Mouse (Mus musculus) CH12.LX (cell line): ENCODE data around the gene Rprd1b. TPM values are rescaled to one million over a fixed set of nuclear protein-coding genes. Genes with fewer than 3 reads are reported as not detected.

ENCODE experiments used
- DNase-seq: peaks from one replicate; pipeline ENCODE4 v3.0.0-alpha.2; 2013; ENCODE audit errors: extremely low read depth
- H3K27ac ChIP-seq: 2 replicates; pipeline ENCODE4 v1.5.1; 2012; ENCODE audit warnings: low read depth, mild to moderate bottlenecking, control low read depth, moderate library complexity; ENCODE audit not compliant: insufficient read depth
- H3K27me3 ChIP-seq: replicated peaks from 2 replicates; pipeline ENCODE3; 2012; ENCODE audit warnings: inconsistent platforms
- H3K36me3 ChIP-seq, 2 experiments: replicated peaks in 1 of 2; 2 replicates each; pipeline versions ENCODE3 to v1.6.1; 2012; ENCODE audit warnings: inconsistent platforms in 1 of 2, low read length in 1 of 2, mild to moderate bottlenecking in 1 of 2, mixed read lengths in 1 of 2, moderate library complexity in 1 of 2; ENCODE audit not compliant: control insufficient read depth in 1 of 2, insufficient read depth in 1 of 2
- H3K4me1 ChIP-seq, 2 experiments: 2 replicates each; pipeline ENCODE4 v1.6.1; 2012; ENCODE audit warnings: inconsistent platforms in 1 of 2, moderate library complexity in 1 of 2; ENCODE audit not compliant: insufficient read depth in 2 of 2, control insufficient read depth in 1 of 2
- H3K4me2 ChIP-seq: 2 replicates; pipeline ENCODE4 v1.6.1; 2012; ENCODE audit warnings: low read depth, mild to moderate bottlenecking, control low read depth; ENCODE audit not compliant: poor library complexity, insufficient read depth, severe bottlenecking
- H3K4me3 ChIP-seq, 3 experiments: fragments of 150-350 bp in 1 of 3; sonication (generic) in 1 of 3; replicated peaks in 1 of 3; 2 replicates each; pipeline versions ENCODE3 to v1.5.1; 2011 to 2012; ENCODE audit warnings: low read depth in 2 of 3, low read length in 2 of 3, mild to moderate bottlenecking in 2 of 3, moderate library complexity in 2 of 3, control low read depth in 1 of 3, improper control_type of control experiment in 1 of 3, inconsistent platforms in 1 of 3, mixed read lengths in 1 of 3; ENCODE audit not compliant: poor library complexity in 1 of 3
- H3K79me2 ChIP-seq: replicated peaks from 2 replicates; pipeline ENCODE4 v1.6.1; 2012; ENCODE audit warnings: mild to moderate bottlenecking, moderate library complexity; ENCODE audit not compliant: control insufficient read depth, poor library complexity, insufficient read depth, severe bottlenecking; ENCODE audit errors: extremely low read depth
- H3K9ac ChIP-seq: 2 replicates; pipeline ENCODE4 v1.6.1; 2012; ENCODE audit warnings: low read depth, mild to moderate bottlenecking, control low read depth, moderate library complexity; ENCODE audit not compliant: insufficient read depth
- H3K9me3 ChIP-seq: replicated peaks from 2 replicates; pipeline ENCODE3; 2012; ENCODE audit warnings: low read length, inconsistent platforms, mixed read lengths
- BHLHE40 ChIP-seq: IDR thresholded peaks from 2 replicates; pipeline ENCODE4 v1.6.1; 2011; ENCODE audit warnings: mild to moderate bottlenecking, low read depth, low read length, improper control_type of control experiment
- CHD2 ChIP-seq: IDR thresholded peaks from 2 replicates; pipeline ENCODE4 v1.6.1; 2011; ENCODE audit warnings: low read length, improper control_type of control experiment
- CTCF ChIP-seq, 2 experiments: IDR thresholded peaks in 1 of 2; conservative IDR thresholded peaks in 1 of 2; 2 replicates each; pipeline ENCODE4 v1.5.1; 2011 to 2012; ENCODE audit warnings: low read depth in 2 of 2, low read length in 2 of 2, improper control_type of control experiment in 1 of 2, inconsistent platforms in 1 of 2, mild to moderate bottlenecking in 1 of 2, moderate library complexity in 1 of 2
- E2F4 ChIP-seq: IDR thresholded peaks from 2 replicates; pipeline ENCODE4 v1.6.1; 2011; ENCODE audit warnings: low read depth, low read length, improper control_type of control experiment; ENCODE audit not compliant: insufficient replicate concordance
- ELF1 ChIP-seq: IDR thresholded peaks from 2 replicates; pipeline ENCODE4 v1.6.1; 2014; ENCODE audit warnings: low read depth, mild to moderate bottlenecking, inconsistent platforms, low read length, improper control_type of control experiment
- EP300 ChIP-seq: IDR thresholded peaks from 2 replicates; pipeline ENCODE4 v1.6.1; 2011; ENCODE audit warnings: low read length, improper control_type of control experiment
- ETS1 ChIP-seq: conservative IDR thresholded peaks from 2 replicates; pipeline ENCODE4 v1.6.1; 2012; ENCODE audit warnings: low read depth, mild to moderate bottlenecking, inconsistent platforms, low read length, improper control_type of control experiment, moderate library complexity
- GABPA ChIP-seq: IDR thresholded peaks from 2 replicates; pipeline ENCODE4 v1.6.1; 2012; ENCODE audit warnings: low read depth, low read length, improper control_type of control experiment, inconsistent platforms; ENCODE audit not compliant: insufficient replicate concordance
- HCFC1 ChIP-seq: IDR thresholded peaks from 2 replicates; pipeline ENCODE4 v1.6.1; 2012; ENCODE audit warnings: low read depth, mild to moderate bottlenecking, inconsistent platforms, low read length, improper control_type of control experiment
- IRF4 ChIP-seq: IDR thresholded peaks from 2 replicates; pipeline ENCODE4 v1.6.1; 2014; ENCODE audit warnings: low read depth, mild to moderate bottlenecking, inconsistent platforms, low read length, improper control_type of control experiment
- JUND ChIP-seq: conservative IDR thresholded peaks from 2 replicates; pipeline ENCODE4 v1.6.1; 2011; ENCODE audit warnings: low read depth, low read length, improper control_type of control experiment
- MAFK ChIP-seq: IDR thresholded peaks from 2 replicates; pipeline ENCODE4 v1.6.1; 2011; ENCODE audit warnings: low read length, improper control_type of control experiment; ENCODE audit not compliant: insufficient replicate concordance
- MAZ ChIP-seq: IDR thresholded peaks from 2 replicates; pipeline ENCODE4 v1.6.1; 2012; ENCODE audit warnings: low read depth, mild to moderate bottlenecking, inconsistent platforms, low read length, improper control_type of control experiment, moderate library complexity
- MEF2A ChIP-seq: IDR thresholded peaks from 2 replicates; pipeline ENCODE4 v1.6.1; 2014; ENCODE audit warnings: low read depth, mild to moderate bottlenecking, inconsistent platforms, low read length, improper control_type of control experiment, borderline replicate concordance
- MYC ChIP-seq: IDR thresholded peaks from 2 replicates; pipeline ENCODE4 v1.6.1; 2011; ENCODE audit warnings: low read depth, mild to moderate bottlenecking, improper control_type of control experiment, low read length
- NRF1 ChIP-seq: IDR thresholded peaks from 2 replicates; pipeline ENCODE4 v1.6.1; 2014; ENCODE audit warnings: low read depth, mild to moderate bottlenecking, inconsistent platforms, low read length, improper control_type of control experiment, moderate library complexity
- PAX5 ChIP-seq: IDR thresholded peaks from 2 replicates; pipeline ENCODE4 v1.6.1; 2012; ENCODE audit warnings: low read length, inconsistent platforms, mixed read lengths
- POLR2A ChIP-seq: IDR thresholded peaks from 2 replicates; pipeline ENCODE4 v1.6.1; 2011; ENCODE audit warnings: low read depth, mild to moderate bottlenecking, improper control_type of control experiment, low read length
- POLR2AphosphoS2 ChIP-seq: IDR thresholded peaks from 2 replicates; pipeline ENCODE4 v1.6.1; 2011; ENCODE audit warnings: low read depth, low read length, improper control_type of control experiment
- RAD21 ChIP-seq: IDR thresholded peaks from 2 replicates; pipeline ENCODE4 v1.6.1; 2011; ENCODE audit warnings: low read depth, mild to moderate bottlenecking, low read length, improper control_type of control experiment, moderate library complexity
- TBP ChIP-seq: conservative IDR thresholded peaks from 2 replicates; pipeline ENCODE4 v1.6.1; 2011; ENCODE audit warnings: low read depth, low read length, improper control_type of control experiment
- USF1 ChIP-seq: IDR thresholded peaks from 2 replicates; pipeline ENCODE4 v1.6.1; 2014; ENCODE audit warnings: low read depth, mild to moderate bottlenecking, inconsistent platforms, low read length, improper control_type of control experiment
- USF2 ChIP-seq: conservative IDR thresholded peaks from 2 replicates; pipeline ENCODE4 v1.6.1; 2011; ENCODE audit warnings: low read depth, low read length, improper control_type of control experiment
- ZMIZ1 ChIP-seq: IDR thresholded peaks from 2 replicates; pipeline ENCODE4 v1.6.1; 2012; ENCODE audit warnings: low read depth, mild to moderate bottlenecking, inconsistent platforms, low read length, improper control_type of control experiment
- ZNF384 ChIP-seq: IDR thresholded peaks from 2 replicates; pipeline ENCODE4 v1.6.1; 2012; ENCODE audit warnings: low read depth, low read length, improper control_type of control experiment, inconsistent platforms
- dilution Hi-C: fragments of 300-500 bp; cut with MboI; formaldehyde crosslinking; loops from 2 replicates; pipeline ENCODE4 v1.14.3; 2020; ENCODE audit warnings: low sequenced_read_pairs; ENCODE audit not compliant: extremely low pct_unique_long_range_greater_than_20kb, extremely low pct_ligation_motif_present
- in situ Hi-C: fragments of 300-500 bp; cut with MboI; formaldehyde crosslinking; loops from 3 replicates; pipeline ENCODE4 v1.14.3; 2019; ENCODE audit warnings: low sequenced_read_pairs, low pct_ligation_motif_present, low pct_unique_long_range_greater_than_20kb, mixed read lengths
- polyA plus RNA-seq: library from polyadenylated mRNA; unstranded; fragments of >175 nt; gene quantifications from 2 replicates; pipeline ENCODE4 v1.2.1, GENCODE M21; 2012; ENCODE audit warnings: low read depth; ENCODE audit not compliant: insufficient read length
- total RNA-seq, 2 experiments: library from RNA; depleted of rRNA; stranded (reverse); fragments of 300-350 nt in 1 of 2; fragments of >200 nt in 1 of 2; gene quantifications; 2 replicates each; pipeline ENCODE4 v1.2.3; 2012 to 2014

The Rprd1b gene
- total and polyA plus RNA-seq, 3 experiments = 11.8 to 33.1 (median 16.4) TPM

GRCm38 (mm10) chr2:158017330-158017729 lies 11.0 kb upstream of the Rprd1b start:
- Histone ChIP-seq H3K36me3 (peaks cover 0 to 43% of the 10 kb centered on the region in 2 experiments), H3K4me1 (peaks cover 0 to 10% of the 10 kb centered on the region in 2 experiments; a peak in 1 of 4 replicates), H3K27ac (no peak overlapping the region), H3K4me3 (no peak overlapping the region), H3K4me2 (no peak overlapping the region), H3K79me2 (peaks cover 12% of the 10 kb centered on the region), H3K27me3 (no peaks in the 10 kb centered on the region), H3K9ac (no peak overlapping the region), H3K9me3 (no peaks in the 10 kb centered on the region)
- dilution Hi-C loops = no loop called here
- DNase-seq = no peak
- in situ Hi-C loops = no loop called here
- TF ChIP-seq MYC = no peak
- no peak for TF ChIP-seq ETS1
- TF ChIP-seq MAFK = no peak
- no peak for TF ChIP-seq HCFC1
- TF ChIP-seq TBP = no peak
- TF ChIP-seq IRF4 = no peak
- TF ChIP-seq JUND = no peak
- no peak for TF ChIP-seq ZMIZ1
- no peak for TF ChIP-seq POLR2A
- no peak for TF ChIP-seq CHD2
- TF ChIP-seq MEF2A = no peak
- TF ChIP-seq ELF1 = no peak
- no peak for TF ChIP-seq BHLHE40
- no peak for TF ChIP-seq POLR2AphosphoS2
- no peak for TF ChIP-seq NRF1
- TF ChIP-seq CTCF (conservative IDR thresholded peaks at IDR 0.05 in 1 of 2, IDR thresholded peaks at IDR 0.05 in 1 of 2; ENCODE audit: low read depth in 2 of 2, low read length in 2 of 2) = no peak
- TF ChIP-seq PAX5 = no peak
- no peak for TF ChIP-seq USF2
- no peak for TF ChIP-seq USF1
- no peak for TF ChIP-seq EP300

GRCm38 (mm10) chr2:158027855-158028353 lies 393 bp upstream of the Rprd1b start:
- DNase-seq = no peak
- Histone ChIP-seq H3K4me1 (peaks cover 8 to 48% of the 10 kb centered on the region in 2 experiments; a peak in 3 of 4 replicates), H3K27ac (peak overlapping the region; percentile 48; the same call in 1 of the 2 replicates), H3K9ac (peak overlapping the region; percentile 74), H3K27me3 (no peaks in the 10 kb centered on the region), H3K4me3 (peak overlapping the region; percentile 82 to 97 (median 95)), H3K4me2 (peak overlapping the region; percentile 53), H3K79me2 (peaks cover 57% of the 10 kb centered on the region), H3K9me3 (no peaks in the 10 kb centered on the region), H3K36me3 (peaks cover 0 to 21% of the 10 kb centered on the region in 2 experiments)
- dilution Hi-C loops (no loop called here), in situ Hi-C loops (no loop called here)
- no peak for TF ChIP-seq EP300
- no peak for TF ChIP-seq ELF1
- no peak for TF ChIP-seq GABPA
- no peak for TF ChIP-seq BHLHE40
- TF ChIP-seq POLR2AphosphoS2 = peak; percentile 44; the same call in 1 of the 2 replicates
- TF ChIP-seq CTCF (conservative IDR thresholded peaks at IDR 0.05 in 1 of 2, IDR thresholded peaks at IDR 0.05 in 1 of 2; ENCODE audit: low read depth in 2 of 2, low read length in 2 of 2) = peak in 1 of 2 experiments; percentile 59; a peak in 2 of 4 replicates
- TF ChIP-seq E2F4 = no peak
- TF ChIP-seq RAD21 = peak; percentile 14
- peak; percentile 23; the same call in 1 of the 2 replicates for TF ChIP-seq MAZ
- TF ChIP-seq ZNF384 = peak; percentile 51
- TF ChIP-seq CHD2 = no peak
- no peak; the same call in 1 of the 2 replicates for TF ChIP-seq MEF2A
